Mouse (Mus musculus) spleen, adult 12 weeks (tissue): ENCODE results near the gene Mill2.
"Not testable (repeated sequence)": the region's sequence is repeated elsewhere in the genome, so short reads cannot be mapped to it uniquely, and the experiment has no call there.

ENCODE experiments used
- DNase-seq: peaks from one replicate; pipeline ENCODE4 v3.0.0; 2022; ENCODE audit warnings: low spot score

Mill2 gene

GRCm38 (mm10) chr7:18839865-18840264 lies at the start of gene Mill2:
Gene Mill2, plus strand, starts transcription at chr7:18839966.
- DNase-seq, result no peak

GRCm38 (mm10) chr7:18790671-18791070 lies 49.1 kb upstream of the Mill2 start:
- not testable (repeated sequence) for DNase-seq

GRCm38 (mm10) chr7:18798420-18798819 lies 41.3 kb upstream of the Mill2 start, which contains the start of gene Psg19:
Gene Psg19, minus strand, starts transcription at chr7:18798520.
- no peak for DNase-seq

GRCm38 (mm10) chr7:18799129-18799528 lies 40.6 kb upstream of the Mill2 start:
- DNase-seq, result no peak

- DNase-seq, result no peak
Measured at GRCm38 (mm10) chr7:18803526-18803925, 36.2 kb upstream of the Mill2 start.

GRCm38 (mm10) chr7:18818301-18818700 lies 21.5 kb upstream of the Mill2 start:
- DNase-seq, result no peak

GRCm38 (mm10) chr7:18821507-18821906 lies 18.3 kb upstream of the Mill2 start, which contains the start of gene Psg17:
Gene Psg17, minus strand, starts transcription at chr7:18821607.
- DNase-seq, result no peak

GRCm38 (mm10) chr7:18827792-18828546 lies 11.8 kb upstream of the Mill2 start:
- no peak for DNase-seq

- DNase-seq, result no peak
Measured at GRCm38 (mm10) chr7:18828592-18828991, 11.2 kb upstream of the Mill2 start.

- no peak for DNase-seq
Measured at GRCm38 (mm10) chr7:18829545-18829944, 10.2 kb upstream of the Mill2 start.

GRCm38 (mm10) chr7:18832298-18832697 lies 7.5 kb upstream of the Mill2 start:
- no peak for DNase-seq

- no peak for DNase-seq
Measured at GRCm38 (mm10) chr7:18840386-18841173, 814 bp downstream of the Mill2 start.

- DNase-seq, result no peak
Measured at GRCm38 (mm10) chr7:18841174-18841567, 1.4 kb downstream of the Mill2 start.

- DNase-seq, result no peak
Measured at GRCm38 (mm10) chr7:18844811-18845210, 5.0 kb downstream of the Mill2 start.

GRCm38 (mm10) chr7:18848395-18848794 lies 8.6 kb downstream of the Mill2 start:
- DNase-seq, result no peak

- DNase-seq, result no peak
Measured at GRCm38 (mm10) chr7:18858310-18858916, 18.6 kb downstream of the Mill2 start.

GRCm38 (mm10) chr7:18862801-18863200 lies 23.0 kb downstream of the Mill2 start:
- no peak for DNase-seq

- DNase-seq, result no peak
Measured at GRCm38 (mm10) chr7:18868491-18868890, 28.7 kb downstream of the Mill2 start.

- not testable (repeated sequence) for DNase-seq
Measured at GRCm38 (mm10) chr7:18871031-18871430, 31.3 kb downstream of the Mill2 start, which contains the start of gene Pglyrp1. Gene Pglyrp1, plus strand, starts transcription at chr7:18871331.

GRCm38 (mm10) chr7:18872014-18872802 lies 32.4 kb downstream of the Mill2 start:
- DNase-seq, result no peak

GRCm38 (mm10) chr7:18872816-18873215 lies 33.0 kb downstream of the Mill2 start:
- no peak for DNase-seq

- no peak for DNase-seq
Measured at GRCm38 (mm10) chr7:18873253-18873652, 33.5 kb downstream of the Mill2 start.
